Mouse (Mus musculus): ENCODE results near the gene Cep97.

DNA sequence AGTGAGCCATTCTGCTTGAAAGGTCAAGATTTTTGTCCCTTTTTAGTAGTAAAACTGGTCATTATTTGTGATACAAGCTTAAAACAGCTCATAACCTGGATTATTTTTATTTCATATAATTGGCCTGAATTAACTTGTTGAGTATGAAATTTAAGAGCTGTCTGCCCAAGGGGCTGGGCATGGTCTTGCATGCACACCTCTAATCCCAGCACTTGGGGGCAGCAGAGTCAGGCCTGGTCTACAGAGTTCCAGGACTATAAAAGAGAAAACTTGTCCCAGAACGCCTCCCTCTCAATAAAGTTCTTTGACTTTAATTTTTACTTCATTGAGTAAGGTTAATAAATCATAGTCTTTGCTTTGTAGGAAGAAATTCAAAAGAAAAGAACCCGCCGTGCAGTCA, 34.5 kb upstream of the Cep97 start:
- TF ChIP-seq CTCF (IDR thresholded peaks at IDR 0.05; ENCODE audit: low read depth, low read length), result no peak
- TF ChIP-seq GATA1 (IDR thresholded peaks at IDR 0.05; ENCODE audit: borderline replicate concordance, low read length), result no peak
